Mouse (Mus musculus): ENCODE data around the gene Rnf34. TPM values are rescaled to one million over a fixed set of nuclear protein-coding genes. Genes with fewer than 3 reads are reported as not detected.

Rnf34 gene
- 47.2 TPM for polyA plus RNA-seq (2017; shearing (Covaris generic))

DNA sequence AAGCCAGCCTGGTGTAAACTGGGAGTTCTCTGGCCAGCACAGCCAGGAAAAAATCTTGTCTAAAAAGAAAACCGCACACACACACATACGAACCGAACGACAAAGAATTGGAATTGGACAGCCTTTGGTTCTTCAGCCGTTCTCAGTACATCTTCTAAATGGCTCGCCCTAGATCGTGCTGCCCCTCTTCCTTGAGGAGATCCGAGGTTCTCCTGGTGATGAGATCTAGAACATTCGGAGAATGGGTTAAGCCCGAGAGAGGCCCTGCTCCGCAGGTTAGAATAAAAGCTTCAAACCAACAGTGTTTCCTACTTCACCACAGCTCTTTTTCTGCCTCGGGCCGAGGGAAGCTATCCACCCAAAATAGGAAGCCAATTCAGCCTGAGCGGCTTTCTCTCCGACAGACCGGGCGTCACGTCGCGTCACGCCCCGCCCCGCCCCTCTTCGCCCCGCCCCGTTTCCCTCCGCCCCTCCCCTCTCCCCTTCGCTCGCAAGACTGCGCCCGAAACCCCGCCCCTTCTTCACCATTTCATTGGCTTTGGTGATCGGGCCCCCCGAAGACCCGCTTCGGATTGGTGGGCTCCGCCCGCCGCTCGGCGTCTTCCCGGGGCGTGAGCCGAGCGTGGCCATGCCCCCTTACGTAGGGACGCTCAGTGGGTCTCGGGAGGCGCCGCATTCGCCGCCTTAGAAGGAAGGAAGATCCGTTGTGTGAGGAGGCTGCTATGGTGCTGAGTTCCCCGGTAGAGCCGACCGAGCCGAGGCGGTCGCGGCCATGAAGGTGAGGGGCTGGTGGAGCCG lies at the start of gene Rnf34:
Gene Rnf34, plus strand, starts transcription at position 528 of the 798 bp plus-strand sequence.

DNA sequence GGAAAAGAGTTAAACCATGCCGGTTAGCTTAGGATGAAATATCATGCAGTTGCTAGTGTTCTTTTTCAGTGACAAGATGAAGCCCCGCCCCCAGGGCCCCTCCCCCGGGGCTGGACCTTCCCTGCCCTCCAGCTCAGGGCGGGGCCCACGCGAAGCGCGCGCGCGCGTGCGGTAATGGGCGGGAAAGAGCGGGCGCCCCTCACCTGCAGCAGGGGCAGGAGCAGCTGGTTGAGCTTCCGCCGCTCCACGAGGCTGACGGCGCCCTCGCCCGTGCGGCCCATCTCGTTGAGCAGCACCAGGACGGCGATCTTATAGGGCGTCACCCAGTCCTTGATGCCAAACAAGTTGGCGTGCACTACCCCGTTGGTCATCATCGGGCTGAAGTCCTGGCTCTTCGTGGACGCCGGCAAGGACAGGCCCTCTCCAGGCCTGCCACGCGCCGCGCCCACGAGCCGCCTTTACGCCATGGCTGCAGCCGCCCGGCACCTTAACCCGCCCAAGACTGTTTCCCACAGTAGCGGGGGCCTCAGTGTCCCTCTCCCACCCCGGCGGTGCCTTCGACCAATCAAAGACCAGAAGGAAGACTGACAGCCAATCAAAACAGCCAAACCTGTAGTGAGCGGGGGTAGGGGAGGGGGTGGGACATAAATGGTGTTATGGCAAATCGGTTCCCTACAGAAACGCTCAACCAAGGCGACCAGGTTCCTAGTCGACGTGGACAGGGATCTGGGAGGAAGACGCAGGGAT lies 28.9 kb upstream of the Rnf34 start, which contains the start of gene Anapc5:
Gene Anapc5, minus strand, starts transcription at position 563 of the 747 bp plus-strand sequence.

Other genes with a start within 250 kb of the Rnf34 start
- 4.9 TPM for gene Ift81, start 235.5 kb upstream of the Rnf34 start, polyA plus RNA-seq (2017; shearing (Covaris generic))
- gene P2rx7, start 206.1 kb upstream of the Rnf34 start, polyA plus RNA-seq (2017; shearing (Covaris generic)): 195 TPM
- 46.8 TPM for gene P2rx4, start 142.5 kb upstream of the Rnf34 start, polyA plus RNA-seq (2017; shearing (Covaris generic))
- 7.8 TPM for gene Camkk2, start 70.6 kb upstream of the Rnf34 start, polyA plus RNA-seq (2017; shearing (Covaris generic))
- gene Anapc5, start 28.7 kb upstream of the Rnf34 start, polyA plus RNA-seq (2017; shearing (Covaris generic)): 243 TPM
- 50.8 TPM for gene Kdm2b, start 139.8 kb downstream of the Rnf34 start, polyA plus RNA-seq (2017; shearing (Covaris generic))
- gene Orai1, start 165.0 kb downstream of the Rnf34 start, polyA plus RNA-seq (2017; shearing (Covaris generic)): 12.2 TPM
- gene Morn3, start 197.0 kb downstream of the Rnf34 start, polyA plus RNA-seq (2017; shearing (Covaris generic)): 0.84 TPM
- 7.0 TPM for gene Tmem120b, start 218.4 kb downstream of the Rnf34 start, polyA plus RNA-seq (2017; shearing (Covaris generic))

Measured in activated CD4-positive, CD25-positive, alpha-beta regulatory T cell, adult 9 weeks (primary cell).